Mouse (Mus musculus) olfactory bulb, adult 2 months (tissue): Measurements from ENCODE around the gene Psg25.
"Not testable (repeated sequence)": the region's sequence is repeated elsewhere in the genome, so short reads cannot be mapped to it uniquely, and the experiment has no call there.

Source experiments
- CTCF ChIP-seq: fragments of 200-500 bp; IDR thresholded peaks from 2 replicates; pipeline ENCODE4 v1.5.1; 2012; ENCODE audit warnings: low read depth, mild to moderate bottlenecking, low read length, moderate library complexity; ENCODE audit not compliant: insufficient read depth
- POLR2A ChIP-seq: fragments of 200-500 bp; IDR thresholded peaks from 2 replicates; pipeline ENCODE4 v1.6.1; 2012; ENCODE audit warnings: mild to moderate bottlenecking, low read depth, low read length, moderate library complexity; ENCODE audit not compliant: insufficient read depth

DNA sequence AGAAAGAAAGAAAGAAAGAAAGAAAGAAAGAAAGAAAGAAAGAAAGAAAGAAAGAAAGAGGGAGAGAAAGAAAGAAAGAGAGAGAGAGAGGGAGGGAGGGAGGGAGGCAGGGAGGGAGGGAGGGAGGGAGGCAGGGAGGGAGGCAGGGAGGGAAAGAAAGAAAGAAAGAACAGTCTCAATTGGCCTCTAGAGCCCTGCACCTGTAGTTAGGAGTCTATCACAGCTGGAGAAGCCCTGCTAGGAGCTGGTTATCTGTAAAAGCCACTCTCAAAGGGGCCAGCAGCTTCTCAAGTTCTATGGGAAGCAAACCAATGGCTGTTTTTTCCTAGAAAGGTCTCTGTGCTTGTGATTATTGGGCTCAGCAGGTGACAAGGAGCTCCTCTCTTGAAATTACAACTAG is 19.2 kb downstream of the Psg25 start:
- not testable (repeated sequence) for TF ChIP-seq CTCF, POLR2A
